Mouse (Mus musculus) embryonic fibroblast, embryonic 13.5 days (primary cell): Measurements from ENCODE around the gene Gimap7.

Experiments
- CTCF ChIP-seq: IDR thresholded peaks from 2 replicates; pipeline ENCODE4 v1.5.1; 2011; ENCODE audit warnings: mild to moderate bottlenecking, control low read depth, low read length, moderate library complexity, borderline replicate concordance; ENCODE audit not compliant: insufficient read depth
- POLR2A ChIP-seq: IDR thresholded peaks from 2 replicates; pipeline ENCODE4 v1.6.1; 2011; ENCODE audit warnings: low read depth, mild to moderate bottlenecking, control low read depth, low read length, moderate library complexity

DNA sequence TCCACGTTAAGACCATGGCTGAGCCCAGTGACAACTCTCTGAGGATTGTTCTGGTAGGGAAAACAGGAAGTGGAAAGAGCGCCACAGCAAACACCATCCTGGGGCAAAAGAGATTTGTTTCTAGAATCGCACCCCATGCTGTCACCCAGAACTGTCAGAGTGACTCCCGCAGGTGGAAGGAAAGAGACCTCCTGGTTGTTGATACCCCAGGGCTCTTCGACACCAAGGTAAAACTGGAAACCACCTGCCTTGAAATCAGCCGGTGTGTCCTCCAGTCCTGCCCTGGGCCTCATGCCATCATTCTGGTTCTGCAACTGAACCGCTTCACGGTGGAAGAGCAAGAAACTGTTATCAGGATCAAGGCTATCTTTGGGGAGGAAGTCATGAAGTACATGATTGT lies 5.0 kb downstream of the Gimap7 start:
- no peak for TF ChIP-seq CTCF
- TF ChIP-seq POLR2A = no peak
